Mouse (Mus musculus) thymus, adult 2 months (tissue): ENCODE data around the gene Plk4.

ENCODE experiments used
- CTCF ChIP-seq: fragments of 200-500 bp; IDR thresholded peaks from 2 replicates; pipeline ENCODE4 v1.5.1; 2012; ENCODE audit warnings: mild to moderate bottlenecking, control low read depth, low read length, moderate library complexity, borderline replicate concordance; ENCODE audit not compliant: control insufficient read depth, poor library complexity, insufficient read depth; ENCODE audit errors: extremely low read depth
- POLR2A ChIP-seq: fragments of 200-500 bp; IDR thresholded peaks from 2 replicates; pipeline ENCODE4 v1.6.1; 2012; ENCODE audit warnings: mild to moderate bottlenecking, low read length, control low read depth, moderate library complexity; ENCODE audit not compliant: control insufficient read depth, poor library complexity, insufficient read depth; ENCODE audit errors: extremely low read depth

- no peak for TF ChIP-seq CTCF
- TF ChIP-seq POLR2A, result no peak
Measured at GRCm38 (mm10) chr3:40761312-40761711, 38.5 kb upstream of the Plk4 start.
